Mouse (Mus musculus) forebrain, postnatal 0 days (tissue): ENCODE results near the gene Pno1. TPM values are rescaled to one million over a fixed set of nuclear protein-coding genes. Genes with fewer than 3 reads are reported as not detected.

ENCODE experiments used
- ATAC-seq: fragments of 200-750 bp; cut with Nextera tagmentation; 2 replicates; pipeline ENCODE4 v1.8.0; 2017; ENCODE audit warnings: mild to moderate bottlenecking, moderate library complexity
- DNase-seq: peaks from one replicate; pipeline ENCODE4 v3.0.0-alpha.2; 2015
- H3K27ac ChIP-seq: fragments of 300-500 bp; sonication (generic); 2 replicates; pipeline ENCODE4 v1.5.1; 2014; ENCODE audit warnings: low read depth, mild to moderate bottlenecking, antibody characterized with exemption, low read length, moderate library complexity, mixed read lengths
- H3K27me3 ChIP-seq: fragments of 300-500 bp; sonication (generic); 2 replicates; pipeline ENCODE4 v1.6.1; 2014; ENCODE audit warnings: mild to moderate bottlenecking, low read length, mixed read lengths; ENCODE audit not compliant: insufficient read depth
- H3K36me3 ChIP-seq: fragments of 300-500 bp; sonication (generic); 2 replicates; pipeline ENCODE4 v1.6.1; 2014; ENCODE audit warnings: mild to moderate bottlenecking, moderate library complexity; ENCODE audit not compliant: insufficient read depth
- H3K4me1 ChIP-seq: fragments of 300-500 bp; sonication (generic); 2 replicates; pipeline ENCODE4 v1.6.1; 2014; ENCODE audit warnings: antibody characterized with exemption; ENCODE audit not compliant: insufficient read depth
- H3K4me2 ChIP-seq: fragments of 300-500 bp; sonication (generic); 2 replicates; pipeline ENCODE4 v1.6.1; 2014; ENCODE audit warnings: low read depth, mild to moderate bottlenecking, moderate library complexity
- H3K4me3 ChIP-seq: fragments of 300-500 bp; sonication (generic); 2 replicates; pipeline ENCODE4 v1.5.1; 2014; ENCODE audit warnings: low read depth, low read length, mixed read lengths
- H3K9ac ChIP-seq: fragments of 300-500 bp; sonication (generic); 2 replicates; pipeline ENCODE4 v1.6.1; 2014; ENCODE audit warnings: mild to moderate bottlenecking
- H3K9me3 ChIP-seq: fragments of 300-500 bp; sonication (generic); 2 replicates; pipeline ENCODE4 v1.6.1; 2016; ENCODE audit warnings: low read length
- CTCF ChIP-seq: sonication (generic); IDR thresholded peaks from 2 replicates; pipeline ENCODE4 v1.5.1; 2016; ENCODE audit warnings: antibody characterized with exemption, control low read depth, low read depth
- WGBS: fragments of 180-500 bp; shearing (Covaris S2); extraction: QIAGEN DNeasy Blood & Tissue Kit; methylation state at CpG from one replicate; pipeline ENCODE4 v1.1.7; 2014; 5-methylcytosine and 5-hydroxymethylcytosine counted together
- polyA plus RNA-seq: library from polyadenylated mRNA; unstranded; fragments of >200 nt; fragmentation: Nextera tagmentation; extraction: Ambion mirVana; gene quantifications from 2 replicates; pipeline ENCODE4 v1.2.1, GENCODE M21; 2015
- total RNA-seq: library from RNA; depleted of rRNA; stranded (reverse); fragments of >200 nt; gene quantifications from 2 replicates; pipeline ENCODE4 v1.2.3, GENCODE M21; 2014

The Pno1 gene
- total and polyA plus RNA-seq, 2 experiments from 2014 or later: 42.6 to 60.4 TPM

GRCm38 (mm10) chr11:17180753-17181152 lies 30.6 kb downstream of the Pno1 start:
- WGBS: 91% methylated on average over 3 of the region's 3 CpGs
- Histone ChIP-seq H3K27ac (no peak overlapping the region), H3K9ac (no peak overlapping the region), H3K9me3 (0 out of 2 replicates have a peak, but pooled peaks cover 2% of the 10 kb centered on the region), H3K4me2 (no peak overlapping the region), H3K27me3 (no peaks in the 10 kb centered on the region), H3K36me3 (no peaks in the 10 kb centered on the region), H3K4me3 (no peak overlapping the region), H3K4me1 (no peaks in the 10 kb centered on the region)
- TF ChIP-seq CTCF: no peak
- ATAC-seq (no peak), DNase-seq (no peak)

- H3K4me3 ChIP-seq: no peak overlapping the region
These were observed 34.7 kb downstream of the Pno1 start for GRCm38 (mm10) chr11:17176638-17177037.

GRCm38 (mm10) chr11:17172300-17172699 lies 39.1 kb downstream of the Pno1 start:
- H3K9me3 ChIP-seq: 0 out of 2 replicates have a peak, but pooled peaks cover 2% of the 10 kb centered on the region
- DNase-seq (no peak), ATAC-seq (no peak)
- H3K9ac ChIP-seq: no peak overlapping the region
- WGBS: 97% methylated on average over 4 of the region's 4 CpGs
- no peaks in the 10 kb centered on the region for H3K27me3 ChIP-seq
- H3K4me2 ChIP-seq: no peak overlapping the region
- TF ChIP-seq CTCF: no peak
- H3K4me1 ChIP-seq: no peaks in the 10 kb centered on the region
- H3K4me3 ChIP-seq: no peak overlapping the region
- H3K27ac ChIP-seq: no peak overlapping the region
- no peaks in the 10 kb centered on the region for H3K36me3 ChIP-seq

More at GRCm38 (mm10) chr11:17176638-17177037, 34.7 kb downstream of the Pno1 start:
- WGBS: 100% methylated on average over 1 of the region's 1 CpGs
- H3K9ac ChIP-seq: no peak overlapping the region
- H3K4me1 ChIP-seq: no peaks in the 10 kb centered on the region
- DNase-seq (no peak), ATAC-seq (no peak)
- H3K9me3 ChIP-seq: 0 out of 2 replicates have a peak, but pooled peaks cover 2% of the 10 kb centered on the region
- no peaks in the 10 kb centered on the region for H3K36me3 ChIP-seq
- no peak overlapping the region for H3K27ac ChIP-seq
- no peak overlapping the region for H3K4me2 ChIP-seq
- TF ChIP-seq CTCF: no peak
- H3K27me3 ChIP-seq: no peaks in the 10 kb centered on the region

- Histone ChIP-seq H3K36me3 (no peaks in the 10 kb centered on the region), H3K9me3 (no peaks in the 10 kb centered on the region), H3K4me1 (no peaks in the 10 kb centered on the region), H3K4me3 (no peak overlapping the region), H3K4me2 (no peak overlapping the region), H3K27ac (no peak overlapping the region), H3K27me3 (no peaks in the 10 kb centered on the region), H3K9ac (no peak overlapping the region)
- no peak for TF ChIP-seq CTCF
- WGBS: 95% methylated on average over 1 of the region's 1 CpGs
- DNase-seq (no peak), ATAC-seq (no peak)
These were observed 40.2 kb downstream of the Pno1 start for GRCm38 (mm10) chr11:17170938-17171729.

- no peak for DNase-seq
- no peaks in the 10 kb centered on the region for H3K9me3 ChIP-seq
- TF ChIP-seq CTCF: no peak
These were observed 42.1 kb downstream of the Pno1 start for GRCm38 (mm10) chr11:17169262-17169661.

GRCm38 (mm10) chr11:17166627-17167026 lies 44.7 kb downstream of the Pno1 start:
- no peak for ATAC-seq
- Histone ChIP-seq H3K9ac (no peak overlapping the region), H3K36me3 (no peaks in the 10 kb centered on the region), H3K4me1 (peaks cover 4% of the 10 kb centered on the region; the same call in 1 of the 2 replicates), H3K27me3 (no peaks in the 10 kb centered on the region), H3K4me3 (no peak overlapping the region), H3K27ac (no peak overlapping the region), H3K4me2 (no peak overlapping the region), H3K9me3 (no peaks in the 10 kb centered on the region)
- DNase-seq: no peak
- no peak for TF ChIP-seq CTCF
- 83% methylated on average over 7 of the region's 7 CpGs for WGBS

More at GRCm38 (mm10) chr11:17169262-17169661, 42.1 kb downstream of the Pno1 start:
- Histone ChIP-seq H3K9ac (no peak overlapping the region), H3K27me3 (no peaks in the 10 kb centered on the region), H3K4me3 (no peak overlapping the region), H3K36me3 (no peaks in the 10 kb centered on the region), H3K27ac (no peak overlapping the region), H3K4me1 (no peaks in the 10 kb centered on the region), H3K4me2 (no peak overlapping the region)
- no peak for ATAC-seq
- 87% methylated on average over 2 of the region's 2 CpGs for WGBS

- 46% methylated on average over 1 of the region's 1 CpGs for WGBS
- H3K27ac ChIP-seq: no peak overlapping the region
- no peak for DNase-seq
- H3K9me3 ChIP-seq: no peaks in the 10 kb centered on the region
- H3K9ac ChIP-seq: no peak overlapping the region
- TF ChIP-seq CTCF: no peak
- H3K27me3 ChIP-seq: no peaks in the 10 kb centered on the region
- no peak for ATAC-seq
- no peak overlapping the region for H3K4me3 ChIP-seq
- H3K36me3 ChIP-seq: no peaks in the 10 kb centered on the region
- peaks cover 16% of the 10 kb centered on the region; the same call in 1 of the 2 replicates for H3K4me1 ChIP-seq
- no peak overlapping the region for H3K4me2 ChIP-seq
These were observed 47.4 kb downstream of the Pno1 start for GRCm38 (mm10) chr11:17163956-17164355.
